Mouse (Mus musculus) left cerebral cortex, adult 18-20 months (tissue): ENCODE data around the gene Slc10a7. TPM values are rescaled to one million over a fixed set of nuclear protein-coding genes. Genes with fewer than 3 reads are reported as not detected.
A peak's percentile ranks its signal among the peaks of the same experiment; 100 is the strongest.
"Not testable (repeated sequence)": the region's sequence is repeated elsewhere in the genome, so short reads cannot be mapped to it uniquely, and the experiment has no call there.

ENCODE experiments used
- DNase-seq, 2 experiments: peaks; one replicate each; pipeline ENCODE4 v3.0.0; 2021 to 2022; ENCODE audit warnings: low spot score in 2 of 2, mixed read lengths in 1 of 2
- total RNA-seq, 2 experiments: library from RNA; stranded (reverse); gene quantifications; 2 replicates each; pipeline ENCODE4 v1.2.3; 2021

The Slc10a7 gene
- total RNA-seq, 2 experiments from 2014 or later, result 6.2 to 10.5 TPM

DNA sequence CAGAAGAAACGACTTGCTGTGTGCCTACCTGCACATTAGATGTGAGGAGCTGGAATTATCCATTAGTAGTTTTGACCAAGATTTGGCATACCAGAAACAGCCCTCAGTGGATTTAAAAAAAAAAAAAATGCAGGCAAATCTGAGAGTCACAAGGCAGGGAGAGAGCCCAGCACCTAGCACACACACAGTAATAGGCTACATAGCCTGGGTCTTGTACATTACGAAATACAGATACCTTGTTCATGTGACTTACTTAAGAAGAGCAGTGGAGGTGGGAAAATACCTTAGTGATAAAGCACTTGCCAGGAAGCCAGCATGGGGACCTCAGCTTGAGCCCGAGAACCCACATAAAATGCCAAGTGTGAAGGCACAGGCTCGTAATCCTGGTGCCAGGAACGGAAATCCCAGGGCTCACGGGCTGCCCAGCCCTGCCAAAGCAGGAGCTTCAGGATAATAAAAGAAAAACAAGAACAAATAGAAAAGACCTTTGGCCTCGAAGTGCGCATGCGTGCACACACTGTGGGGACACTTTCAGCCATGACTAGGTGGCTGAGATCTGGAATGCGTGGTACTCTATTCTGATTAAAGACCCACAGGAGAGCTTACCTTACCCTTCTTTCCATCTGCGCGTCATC lies 155.3 kb downstream of the Slc10a7 start:
- DNase-seq, result no peak

DNA sequence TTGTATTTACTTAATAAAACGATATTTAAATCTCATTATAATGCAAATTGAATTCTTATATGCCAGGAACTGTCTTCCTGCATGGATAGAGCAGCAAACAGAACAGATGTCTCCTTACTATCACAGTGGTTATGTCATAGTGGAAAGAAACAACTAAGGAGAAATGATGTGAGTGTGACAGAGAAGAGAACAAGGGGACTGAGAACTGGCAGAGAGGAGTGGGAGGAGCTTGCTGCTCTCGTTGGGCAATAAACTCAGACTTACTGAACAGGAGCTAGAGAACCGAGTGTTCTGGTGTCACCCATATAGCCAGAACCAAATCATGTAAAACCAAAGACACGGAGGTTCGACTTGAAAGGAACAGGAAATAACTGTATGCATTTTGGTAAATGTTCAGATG lies 158.3 kb downstream of the Slc10a7 start:
- DNase-seq, result no peak

DNA sequence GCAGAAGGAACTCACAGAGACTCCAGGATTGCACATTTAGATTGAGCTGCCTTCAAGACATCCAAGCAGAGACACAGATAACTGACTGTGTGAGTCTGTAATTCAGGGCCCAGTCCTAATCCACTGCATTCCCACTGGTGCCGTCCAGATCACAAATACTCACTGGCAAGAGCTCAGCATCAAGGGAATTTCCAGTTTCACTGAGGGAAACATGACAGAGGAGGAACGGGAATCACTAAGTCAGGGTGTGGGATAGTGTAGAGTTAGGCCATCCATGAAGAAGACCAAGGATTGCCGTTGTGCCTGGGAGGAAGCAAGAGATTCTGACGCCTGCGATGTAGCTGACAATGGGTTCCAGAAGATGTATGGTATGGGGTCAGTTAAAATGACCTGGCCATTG lies 159.1 kb downstream of the Slc10a7 start:
- DNase-seq, result no peak

DNA sequence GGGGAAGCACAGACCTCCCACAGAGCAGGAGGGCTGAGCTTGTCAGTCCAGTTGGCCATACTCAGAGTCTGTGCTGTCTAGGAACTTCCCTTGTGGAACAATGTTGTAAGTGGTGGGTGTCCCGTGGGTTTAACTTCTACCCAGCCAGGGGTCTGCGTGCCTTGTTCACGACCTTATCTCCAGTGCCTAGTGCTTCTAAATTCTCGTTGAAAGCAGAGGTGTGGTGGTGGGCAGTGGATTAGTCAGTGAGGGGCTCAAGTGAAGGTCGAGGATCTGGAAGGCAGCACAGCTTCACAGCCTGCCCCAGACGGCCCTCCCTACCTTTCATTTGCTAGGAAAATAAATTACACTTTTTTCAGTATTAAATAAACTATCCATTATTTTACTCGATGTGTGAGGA lies 161.1 kb downstream of the Slc10a7 start:
- no peak for DNase-seq

DNA sequence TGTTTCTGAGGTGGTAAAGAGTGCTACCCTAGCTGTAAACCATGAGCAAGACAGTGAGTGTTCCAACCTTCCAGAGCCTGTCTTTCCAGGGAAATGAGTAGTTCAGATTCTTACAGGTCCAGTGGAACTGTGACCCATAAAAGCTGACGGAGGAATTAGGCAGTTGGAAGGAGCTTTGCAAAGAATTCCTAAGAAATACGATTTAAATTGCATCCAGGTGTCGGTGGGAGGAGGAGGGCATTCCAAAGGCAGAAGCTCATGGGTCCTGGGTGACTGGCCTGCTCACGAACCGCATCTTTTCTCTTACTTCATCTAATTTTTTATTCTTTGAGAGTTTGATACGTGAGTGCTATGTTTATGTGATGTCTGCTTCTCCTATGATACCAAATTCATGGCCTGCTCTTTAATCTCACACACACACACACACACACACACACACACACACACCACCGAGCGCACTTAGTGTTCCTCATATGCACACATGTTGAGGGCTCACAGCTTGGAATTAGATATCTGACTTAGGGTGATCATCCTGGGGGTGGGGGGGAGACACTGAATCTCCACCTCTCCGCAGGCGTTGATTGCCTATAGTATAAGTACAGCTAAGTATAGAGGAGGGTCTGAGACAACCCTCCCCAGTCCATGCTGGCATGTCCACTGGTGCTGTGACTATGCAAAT lies 169.5 kb downstream of the Slc10a7 start:
- DNase-seq, result no peak

DNA sequence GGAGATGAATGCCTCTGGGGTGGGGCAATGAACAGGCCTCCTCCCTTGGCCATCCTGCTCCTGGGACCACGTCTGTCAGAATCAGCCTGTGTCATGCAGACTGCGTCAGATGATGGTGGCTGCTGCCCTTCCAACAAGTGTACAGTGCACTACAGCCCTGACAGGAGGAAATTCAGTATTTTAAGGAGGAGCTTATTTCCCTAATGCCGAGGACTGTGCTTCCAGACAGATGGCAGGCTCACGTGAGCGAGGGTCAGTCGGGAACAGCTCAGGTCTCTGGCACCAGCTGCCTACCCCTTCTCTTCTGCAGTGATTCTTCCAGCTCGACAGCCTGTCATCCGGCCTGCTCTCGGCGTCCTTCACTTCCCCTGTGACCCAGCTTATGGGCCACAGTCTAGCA lies 181.6 kb downstream of the Slc10a7 start:
- DNase-seq, result no peak

DNA sequence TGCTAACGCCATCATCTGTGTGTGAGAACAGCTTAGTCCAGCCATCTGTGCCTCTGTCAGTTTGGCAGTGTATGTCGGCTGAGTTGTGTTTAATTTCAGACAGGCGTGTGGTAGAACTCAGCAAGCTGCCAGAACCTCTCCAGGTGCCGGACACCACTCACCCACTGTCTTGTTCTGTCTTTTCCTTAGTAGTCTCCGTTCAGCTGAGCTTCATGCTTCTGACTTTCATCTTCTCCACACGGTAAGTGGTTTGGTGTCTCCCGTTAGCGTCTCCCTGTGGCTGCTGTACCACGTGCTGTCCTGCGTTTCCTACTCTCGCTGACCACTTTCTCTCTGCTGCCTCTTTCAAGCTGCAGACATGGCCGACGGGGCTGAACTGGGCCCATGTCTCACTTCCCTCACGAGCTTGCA lies 189.2 kb downstream of the Slc10a7 start:
- peak; percentile 15 to 36 for DNase-seq

DNA sequence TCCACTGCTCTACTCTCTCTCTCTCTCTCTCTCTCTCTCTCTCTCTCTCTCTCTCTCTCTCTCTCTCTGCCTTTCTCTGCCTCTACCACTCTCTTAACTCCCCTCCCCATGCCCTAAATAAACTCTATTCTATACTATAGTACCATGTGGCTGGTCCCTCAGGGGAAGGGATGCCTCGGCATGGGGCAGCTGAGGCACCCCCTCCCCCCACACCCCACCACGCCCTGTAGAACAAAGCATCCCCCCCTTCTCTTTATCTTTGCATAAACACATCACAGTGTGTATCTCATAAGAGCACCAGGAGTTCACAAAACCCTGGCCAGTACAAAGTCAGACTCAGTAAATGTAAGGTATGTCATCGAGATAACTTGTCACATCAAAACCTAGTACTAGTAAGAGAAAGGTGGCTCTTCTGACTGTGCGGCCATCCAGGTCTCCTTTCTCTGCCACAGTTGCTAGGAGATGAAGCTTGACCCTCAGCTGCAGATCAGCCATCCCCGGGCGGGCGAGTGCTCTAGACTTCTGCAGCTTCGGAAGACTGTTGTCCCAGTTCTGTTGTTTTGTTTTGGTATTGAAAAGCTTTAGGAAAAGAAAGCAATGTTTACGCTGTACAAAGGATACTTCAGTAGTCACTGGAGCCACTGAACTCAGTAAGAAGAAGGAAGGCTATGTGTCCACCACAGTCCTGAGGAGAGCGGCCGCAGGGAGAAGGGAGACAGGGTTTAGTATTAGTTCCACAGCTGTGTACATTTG lies 194.1 kb downstream of the Slc10a7 start:
- DNase-seq, result no peak

DNA sequence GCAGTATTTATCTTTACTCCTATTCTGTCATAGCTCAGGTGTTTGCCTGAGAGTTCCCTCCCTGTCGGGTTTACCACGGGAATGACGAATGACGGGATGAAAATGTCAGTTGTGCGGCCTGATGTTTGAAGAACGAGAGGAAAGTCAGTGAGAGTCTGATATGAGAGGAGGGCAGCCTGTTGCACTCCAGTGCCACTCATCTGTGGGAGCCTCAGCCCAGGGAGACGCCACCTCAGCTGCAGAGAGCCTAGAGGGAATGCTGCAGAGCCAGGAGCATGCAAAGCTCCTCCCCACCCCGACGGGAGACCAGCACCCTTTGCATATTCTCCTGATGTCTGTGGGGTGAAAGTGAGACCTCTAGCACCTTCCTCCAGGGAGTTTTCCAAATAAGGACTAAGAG lies 196.8 kb downstream of the Slc10a7 start:
- no peak for DNase-seq

DNA sequence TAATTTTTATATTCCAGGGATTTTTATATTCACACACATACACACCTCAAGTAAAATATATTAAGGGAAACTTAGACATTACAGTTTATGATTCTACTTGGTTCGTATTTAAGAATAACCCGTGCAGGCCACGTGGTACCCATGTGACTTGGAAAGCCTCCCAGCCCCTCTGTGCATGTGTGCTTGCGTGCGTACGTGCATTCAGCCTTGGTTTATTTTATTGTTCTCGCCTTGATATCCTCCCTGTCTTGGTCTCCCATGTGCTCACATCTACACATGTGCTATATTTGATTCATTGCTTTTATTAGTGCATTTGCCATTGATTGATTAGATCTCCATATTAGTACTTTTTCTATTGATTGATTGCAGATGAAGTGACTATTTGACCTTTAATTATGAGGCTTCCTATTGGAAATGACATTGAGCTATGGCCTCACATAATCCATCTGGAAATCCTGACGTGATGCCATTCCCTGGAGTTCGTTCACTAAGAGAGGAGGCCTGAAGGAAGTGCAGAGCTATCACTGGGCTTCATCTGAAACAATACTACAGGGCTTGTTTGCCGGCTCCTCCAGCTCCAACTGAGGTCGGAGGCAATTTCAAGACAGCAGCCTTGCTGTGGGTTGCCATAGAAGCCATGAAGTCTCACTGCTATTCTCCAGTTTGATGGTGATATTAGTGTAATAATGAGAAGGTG lies 200.9 kb downstream of the Slc10a7 start:
- no peak for DNase-seq

DNA sequence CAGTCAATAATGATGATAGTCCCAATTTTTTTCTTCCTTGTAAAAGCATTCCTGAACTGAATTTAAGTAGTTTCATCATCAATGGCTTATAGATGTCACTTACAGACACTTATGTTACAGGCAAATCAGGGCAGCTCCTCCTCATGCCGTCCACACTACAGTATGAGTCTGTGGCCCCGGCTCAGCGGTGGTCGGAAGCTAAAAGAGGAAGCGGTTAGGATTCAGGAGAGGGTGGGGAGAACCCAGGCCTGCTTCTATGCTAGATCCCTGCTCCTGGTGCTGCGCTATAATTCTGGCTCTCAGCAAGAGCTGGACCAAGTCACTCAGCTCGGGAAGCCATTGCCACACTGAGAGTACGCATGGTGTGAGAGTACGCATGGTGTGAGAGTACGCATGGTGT lies 201.8 kb downstream of the Slc10a7 start:
- no peak for DNase-seq

DNA sequence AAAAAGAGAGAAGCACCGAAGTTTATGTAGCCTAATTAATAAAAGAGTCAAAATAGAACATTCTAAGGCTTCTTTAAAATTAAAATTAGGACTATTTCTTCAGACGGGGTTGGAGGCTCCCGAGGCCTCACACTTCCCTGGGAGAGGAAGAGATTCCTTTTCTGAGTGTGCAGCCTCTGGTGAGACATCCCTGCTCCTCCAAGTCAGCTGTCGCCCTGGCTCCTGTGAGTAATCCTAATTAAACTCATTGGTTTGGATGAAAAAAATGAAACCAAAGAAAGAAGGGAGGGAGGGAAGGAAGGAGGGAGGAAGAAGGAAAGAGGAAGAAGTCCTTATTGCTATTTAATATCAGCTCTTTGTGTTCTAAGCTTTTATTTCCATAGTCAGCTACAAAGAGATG lies 205.7 kb downstream of the Slc10a7 start:
- DNase-seq, result no peak

DNA sequence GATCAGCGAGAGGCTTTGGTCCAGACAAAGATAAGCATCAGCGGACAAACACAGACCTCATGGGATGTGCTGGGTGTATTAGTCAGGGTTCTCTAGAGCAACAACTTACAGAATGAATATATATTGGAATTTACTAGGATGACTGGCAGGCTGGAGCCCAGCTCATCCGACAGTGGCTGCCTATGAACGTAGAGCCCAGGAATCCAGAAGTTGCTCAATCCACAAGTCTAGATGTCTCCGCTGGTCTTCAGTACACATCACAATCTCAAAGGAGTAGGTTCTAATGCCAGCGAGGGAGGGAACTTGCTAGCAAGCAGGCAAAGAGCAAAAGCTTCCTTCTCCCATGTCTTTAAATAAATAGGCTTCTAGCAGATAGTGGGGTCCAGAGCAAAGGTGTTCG lies 207.4 kb downstream of the Slc10a7 start:
- no peak for DNase-seq

DNA sequence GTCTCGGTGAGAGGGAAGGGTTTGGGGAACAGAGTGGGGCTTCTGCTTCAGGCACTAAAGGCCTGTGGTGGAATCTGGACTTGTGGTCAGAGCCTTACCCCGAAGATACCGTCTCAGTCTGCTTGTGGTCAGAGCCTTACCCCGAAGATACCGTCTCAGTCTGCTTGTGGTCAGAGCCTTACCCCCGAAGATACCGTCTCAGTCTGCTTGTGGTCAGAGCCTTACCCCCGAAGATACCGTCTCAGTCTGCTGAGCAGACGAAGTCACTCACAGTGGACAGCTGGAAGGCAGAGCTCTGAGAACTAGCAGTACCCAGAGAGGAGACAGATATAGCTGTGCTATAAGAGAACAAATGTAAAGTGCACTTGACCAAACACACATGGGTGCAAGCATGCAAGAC lies 208.0 kb downstream of the Slc10a7 start:
- not testable (repeated sequence) for DNase-seq

DNA sequence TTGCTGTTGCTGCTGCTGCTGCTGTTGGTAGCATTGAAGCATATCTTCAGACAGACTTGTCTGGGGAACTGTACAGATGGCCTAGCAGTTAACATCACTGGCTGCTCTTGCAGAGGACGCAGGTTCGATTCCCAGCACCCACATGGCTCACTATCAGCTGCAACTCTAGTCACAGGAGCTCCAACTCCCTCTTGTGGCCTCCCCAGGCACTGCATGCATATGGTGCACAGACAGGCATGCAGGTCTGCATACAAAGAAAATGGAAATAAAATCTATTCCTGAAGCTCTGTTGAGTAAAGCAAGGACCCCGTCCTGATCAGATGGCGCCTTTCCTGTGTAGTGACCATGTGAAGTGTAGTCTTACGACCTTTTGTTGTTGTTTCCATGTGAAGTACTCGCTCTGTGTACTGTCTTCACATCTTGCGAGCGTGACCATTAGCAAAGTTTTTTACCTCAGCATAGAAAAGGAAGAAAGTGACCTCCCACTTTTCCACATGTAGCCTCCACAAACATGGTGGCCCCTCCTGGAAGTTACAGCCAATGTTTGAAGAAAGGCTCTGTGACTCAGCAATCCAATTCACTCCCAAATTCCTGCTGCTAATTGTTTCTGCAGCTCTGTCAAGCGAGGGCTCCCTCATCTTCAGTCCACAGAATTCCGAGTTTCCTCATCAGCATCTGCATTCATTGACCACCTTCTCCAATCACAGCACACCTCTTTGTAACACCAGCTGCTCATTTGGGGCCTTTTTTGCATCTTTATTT lies 210.3 kb downstream of the Slc10a7 start:
- DNase-seq, result no peak

DNA sequence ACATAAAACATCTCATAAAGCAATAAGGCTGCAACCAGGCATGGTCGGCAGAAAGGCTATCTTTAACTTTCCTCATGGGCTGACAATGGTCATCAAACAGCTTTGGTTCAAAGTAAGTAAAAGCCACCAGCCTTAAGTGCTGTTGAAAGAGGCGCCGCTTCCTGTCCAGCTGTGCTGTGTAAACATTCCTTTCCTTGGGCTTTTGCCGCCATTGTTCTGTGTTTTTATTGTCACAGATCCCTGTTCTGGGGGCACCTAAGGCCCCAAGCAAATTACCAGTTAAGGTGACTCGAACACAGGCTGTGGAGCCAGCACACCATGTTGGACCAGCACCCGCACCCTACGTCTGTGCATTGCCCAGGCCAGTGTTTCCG lies 210.9 kb downstream of the Slc10a7 start:
- DNase-seq, result no peak

DNA sequence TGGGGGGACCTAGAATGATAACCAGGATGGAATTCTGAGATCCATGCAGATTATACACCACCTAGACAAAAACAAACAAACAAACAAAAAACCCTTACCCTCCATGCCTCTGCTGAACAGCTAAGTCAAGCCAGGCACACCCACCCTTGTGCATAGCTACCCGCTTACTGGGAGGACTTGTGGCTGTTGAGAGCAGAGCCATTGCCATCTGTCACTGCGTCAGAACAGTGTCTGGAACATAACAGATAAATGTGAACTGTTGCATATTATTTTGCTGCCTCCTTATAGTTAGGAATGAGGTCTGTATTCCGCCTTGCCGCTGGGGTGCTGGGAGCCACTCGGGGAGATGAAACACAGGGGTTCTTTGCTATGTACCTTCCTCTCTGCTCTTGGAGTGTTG lies 212.4 kb downstream of the Slc10a7 start:
- DNase-seq, result no peak

DNA sequence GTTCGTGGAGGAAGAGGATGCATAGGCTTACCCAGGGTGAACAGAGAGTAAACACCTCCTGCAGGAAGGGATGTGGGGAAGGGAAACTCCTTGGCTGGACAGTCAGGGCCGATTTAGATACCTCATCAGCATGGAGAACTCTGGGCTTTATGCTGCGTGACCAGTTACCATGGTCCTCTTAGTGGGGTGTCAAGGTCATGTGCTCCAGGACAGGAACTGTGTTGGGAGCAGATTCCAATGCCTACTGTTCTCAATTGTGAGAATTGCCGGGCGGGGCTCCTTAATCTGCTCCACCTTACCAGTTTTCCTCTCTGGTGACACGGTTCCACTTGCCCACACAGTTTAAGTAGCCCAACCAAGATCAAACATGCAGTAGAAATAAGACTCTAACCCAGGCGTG lies 213.1 kb downstream of the Slc10a7 start:
- no peak for DNase-seq

DNA sequence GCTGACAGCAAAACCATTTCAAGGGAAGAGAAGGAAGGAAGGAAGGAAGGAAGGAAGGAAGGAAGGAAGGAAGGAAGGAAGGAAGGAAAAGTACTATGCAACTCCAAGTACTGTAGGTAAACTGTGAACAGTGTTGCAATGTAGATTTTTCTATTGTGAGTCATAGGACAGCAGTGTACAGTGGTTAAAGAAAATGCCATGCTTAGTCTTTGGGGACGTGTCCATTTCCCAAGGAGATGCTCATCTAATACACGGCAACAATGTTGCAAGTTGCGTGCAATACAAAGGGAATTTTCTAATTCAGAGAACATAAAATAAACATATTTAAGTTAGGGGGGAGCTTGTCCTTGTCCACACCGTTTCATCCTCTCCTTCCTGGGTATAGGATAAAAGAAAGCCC lies 215.7 kb downstream of the Slc10a7 start:
- no peak for DNase-seq

DNA sequence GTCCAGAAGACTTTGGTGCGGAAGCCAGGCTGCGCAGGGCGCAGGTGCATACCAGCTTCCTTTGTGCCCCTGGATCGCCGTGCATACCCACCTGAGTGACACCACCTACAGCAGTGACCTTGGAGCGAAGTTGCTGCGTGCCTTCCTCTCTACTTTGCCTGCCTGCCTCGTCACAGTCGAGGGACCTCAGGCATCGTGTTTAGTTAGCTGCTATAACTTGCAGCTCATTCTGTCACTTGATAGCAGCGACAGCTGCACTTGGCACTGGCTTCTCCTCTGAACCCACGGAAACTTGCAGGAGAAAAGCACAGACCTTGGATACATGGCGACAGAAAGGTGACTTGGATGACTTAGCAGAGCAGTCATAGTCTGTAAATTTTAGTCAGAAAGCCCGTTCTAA lies 219.1 kb downstream of the Slc10a7 start:
- no peak for DNase-seq

DNA sequence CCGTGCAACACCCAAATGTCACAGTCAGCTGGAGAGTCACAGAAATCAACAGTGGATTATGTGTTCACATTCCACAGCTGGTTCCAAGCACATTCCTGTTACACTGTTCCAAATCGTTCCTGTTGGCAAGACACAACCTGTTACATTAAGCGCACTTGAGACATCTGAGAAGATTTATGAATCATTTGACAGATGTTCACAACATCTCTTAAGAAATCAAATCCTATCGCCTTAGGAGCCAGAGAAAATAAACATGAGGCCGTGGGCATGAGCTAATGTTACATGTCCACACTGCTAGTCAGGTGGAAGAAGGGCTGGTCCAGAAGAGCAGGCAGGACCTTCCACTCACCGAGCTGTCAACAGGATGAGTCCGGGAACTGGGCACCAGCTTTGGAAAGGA lies 223.3 kb downstream of the Slc10a7 start:
- no peak for DNase-seq
